Mouse (Mus musculus): ENCODE data around the gene Bcl2l10. TPM values are rescaled to one million over a fixed set of nuclear protein-coding genes. Genes with fewer than 3 reads are reported as not detected.
A peak's percentile ranks its signal among the peaks of the same experiment; 100 is the strongest.

The Bcl2l10 gene
- polyA plus RNA-seq, 1 experiment from 2014 or later, result not detected

DNA sequence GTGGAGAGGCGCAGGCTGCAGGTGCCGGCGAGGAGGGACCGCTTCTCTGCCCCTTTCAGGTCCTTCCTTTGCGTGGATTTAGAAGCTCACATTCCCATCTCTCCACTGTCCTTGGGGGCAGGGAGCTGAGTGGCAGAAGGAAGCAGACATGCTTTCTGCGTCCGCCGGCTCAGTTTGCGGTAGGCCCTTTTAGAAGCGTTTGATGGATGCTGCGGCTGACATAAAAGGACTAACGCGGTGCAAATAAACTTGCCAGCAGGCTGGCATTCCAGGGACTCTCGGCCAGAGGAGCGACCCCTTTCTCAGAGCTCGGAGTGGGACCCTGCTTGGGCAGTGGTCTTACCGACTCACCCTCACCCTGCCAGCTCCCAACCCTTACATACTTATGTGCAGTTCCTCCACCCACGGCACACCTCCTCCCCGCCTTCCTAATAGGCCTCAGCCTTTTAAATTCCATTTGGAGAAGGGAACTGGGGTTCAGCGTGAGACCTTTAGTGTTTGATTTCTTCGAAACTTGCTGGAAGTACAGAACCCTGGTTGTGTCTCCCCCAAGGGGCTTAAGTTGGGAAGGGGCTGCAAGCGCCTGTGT lies 32.9 kb upstream of the Bcl2l10 start:
- peaks cover 19% of the 10 kb centered on the region for H3K4me1 ChIP-seq (replicated peaks)
- peak overlapping the region; percentile 76 for H3K27ac ChIP-seq
- H3K4me2 ChIP-seq (replicated peaks), result peak overlapping the region; percentile 92
- no peaks in the 10 kb centered on the region for H3K27me3 ChIP-seq (replicated peaks)
- no peaks in the 10 kb centered on the region for H3K36me3 ChIP-seq
- H3K4me3 ChIP-seq (replicated peaks), result peak overlapping the region; percentile 75
- peak overlapping the region; percentile 67 for H3K9ac ChIP-seq
- 4% methylated on average over 22 of the region's 22 CpGs for WGBS
- H3K9me3 ChIP-seq, result no peaks in the 10 kb centered on the region
- no peak for ATAC-seq

DNA sequence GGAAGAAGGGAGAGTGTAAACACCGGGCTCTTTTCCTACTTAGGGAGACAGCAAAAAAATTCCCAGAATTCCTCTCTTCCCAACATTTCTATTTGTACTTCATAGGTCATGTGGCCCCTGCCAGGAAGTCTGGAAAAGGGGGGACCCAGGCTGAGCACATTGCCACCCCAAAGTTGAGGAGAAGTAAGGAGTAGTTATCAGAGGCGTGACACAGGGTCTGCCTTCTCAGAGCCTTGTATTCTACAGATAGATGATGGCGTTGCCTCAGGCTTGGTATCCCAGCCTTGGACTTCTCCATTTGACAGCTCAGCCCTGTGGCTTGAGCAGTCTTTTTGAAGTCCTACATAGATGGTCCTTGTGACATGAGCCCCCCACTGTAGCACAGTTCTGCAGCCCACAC lies 32.3 kb upstream of the Bcl2l10 start:
- WGBS, result 71% methylated on average over 3 of the region's 3 CpGs
- H3K9ac ChIP-seq, result no peak overlapping the region

DNA sequence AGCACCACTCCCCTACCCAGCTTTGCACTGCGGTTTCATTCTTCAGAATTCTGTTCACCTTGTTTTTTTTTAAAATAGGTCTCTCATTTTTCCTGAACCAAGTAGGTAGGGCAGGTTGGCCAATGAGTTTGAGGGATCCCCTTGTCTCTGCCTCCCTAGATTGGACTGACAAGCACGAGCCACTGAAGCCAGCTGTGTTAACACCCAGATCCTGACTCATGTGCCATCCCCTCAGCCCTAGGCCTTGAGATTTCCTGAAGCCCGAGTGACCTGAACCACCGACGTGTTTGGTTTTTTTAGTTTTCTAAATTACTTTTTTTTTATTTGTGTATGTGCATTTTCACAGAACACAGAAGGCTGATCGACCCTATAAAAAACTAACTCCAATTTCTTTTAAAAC lies 30.8 kb upstream of the Bcl2l10 start:
- Histone ChIP-seq H3K4me3 (replicated peaks) (no peak overlapping the region), H3K9ac (no peak overlapping the region), H3K36me3 (no peaks in the 10 kb centered on the region), H3K4me2 (replicated peaks) (no peak overlapping the region), H3K27ac (no peak overlapping the region), H3K9me3 (no peaks in the 10 kb centered on the region), H3K27me3 (replicated peaks) (no peaks in the 10 kb centered on the region), H3K4me1 (replicated peaks) (peaks cover 22% of the 10 kb centered on the region)
- WGBS, result 90% methylated on average over 6 of the region's 6 CpGs
- no peak for ATAC-seq

More for the DNA sequence above, 32.3 kb upstream of the Bcl2l10 start:
- H3K4me1 ChIP-seq (replicated peaks), result peaks cover 19% of the 10 kb centered on the region
- no peaks in the 10 kb centered on the region for H3K36me3 ChIP-seq
- no peaks in the 10 kb centered on the region for H3K9me3 ChIP-seq
- H3K27me3 ChIP-seq (replicated peaks), result no peaks in the 10 kb centered on the region
- peak overlapping the region; percentile 75; the same call in 1 of the 2 replicates for H3K4me3 ChIP-seq (replicated peaks)
- H3K27ac ChIP-seq, result no peak overlapping the region
- H3K4me2 ChIP-seq (replicated peaks), result peak overlapping the region; percentile 92
- ATAC-seq, result no peak

DNA sequence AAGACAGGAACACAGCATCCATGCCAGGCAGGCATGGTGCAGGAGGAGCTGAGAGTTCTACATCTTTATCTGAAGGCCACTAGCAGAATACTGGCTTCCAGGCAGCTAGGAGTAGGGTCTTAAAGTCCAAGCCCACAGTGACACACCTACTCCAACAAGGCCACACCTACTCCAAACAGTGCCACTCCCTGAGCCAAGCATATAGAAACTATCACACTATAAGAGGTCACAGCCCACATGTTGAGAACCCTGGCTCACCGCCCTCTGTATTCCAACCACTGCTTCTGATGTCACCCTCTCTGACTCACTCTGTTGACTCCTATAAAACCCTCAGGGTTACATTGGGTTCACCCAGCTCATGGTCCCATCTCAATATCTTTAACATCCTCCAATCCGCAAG lies 29.4 kb upstream of the Bcl2l10 start:
- Histone ChIP-seq H3K9me3 (no peaks in the 10 kb centered on the region), H3K4me3 (replicated peaks) (no peak overlapping the region), H3K4me2 (replicated peaks) (no peak overlapping the region), H3K27me3 (replicated peaks) (no peaks in the 10 kb centered on the region), H3K27ac (no peak overlapping the region), H3K9ac (no peak overlapping the region), H3K4me1 (replicated peaks) (peaks cover 22% of the 10 kb centered on the region), H3K36me3 (no peaks in the 10 kb centered on the region)
- WGBS, result 79% methylated on average over 2 of the region's 2 CpGs
- peak; percentile 52 for ATAC-seq

DNA sequence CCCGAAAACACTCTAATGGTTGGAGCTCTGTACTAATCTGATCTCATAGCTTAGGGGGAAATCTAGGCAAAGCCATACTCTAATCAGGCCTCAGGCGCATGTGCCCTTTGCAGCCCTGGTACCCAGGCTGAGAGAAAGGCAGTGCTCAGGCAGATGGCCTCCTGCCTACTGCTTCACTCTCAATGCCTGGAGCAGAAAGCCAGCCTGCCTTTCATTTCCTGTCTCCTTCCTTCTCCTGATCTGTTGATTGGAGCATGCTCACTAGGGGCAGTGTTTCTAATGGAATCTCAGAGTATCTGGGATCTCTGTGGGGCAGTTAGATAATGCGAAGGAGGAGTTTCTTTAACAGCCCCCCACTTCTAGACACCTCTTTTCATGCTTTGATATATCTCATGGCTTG lies 28.2 kb upstream of the Bcl2l10 start:
- Histone ChIP-seq H3K9ac (no peak overlapping the region), H3K36me3 (no peaks in the 10 kb centered on the region), H3K27ac (no peak overlapping the region), H3K27me3 (replicated peaks) (no peaks in the 10 kb centered on the region), H3K9me3 (no peaks in the 10 kb centered on the region), H3K4me2 (replicated peaks) (no peak overlapping the region), H3K4me1 (replicated peaks) (peaks cover 18% of the 10 kb centered on the region), H3K4me3 (replicated peaks) (no peak overlapping the region)
- 67% methylated on average over 3 of the region's 3 CpGs for WGBS
- no peak for ATAC-seq

DNA sequence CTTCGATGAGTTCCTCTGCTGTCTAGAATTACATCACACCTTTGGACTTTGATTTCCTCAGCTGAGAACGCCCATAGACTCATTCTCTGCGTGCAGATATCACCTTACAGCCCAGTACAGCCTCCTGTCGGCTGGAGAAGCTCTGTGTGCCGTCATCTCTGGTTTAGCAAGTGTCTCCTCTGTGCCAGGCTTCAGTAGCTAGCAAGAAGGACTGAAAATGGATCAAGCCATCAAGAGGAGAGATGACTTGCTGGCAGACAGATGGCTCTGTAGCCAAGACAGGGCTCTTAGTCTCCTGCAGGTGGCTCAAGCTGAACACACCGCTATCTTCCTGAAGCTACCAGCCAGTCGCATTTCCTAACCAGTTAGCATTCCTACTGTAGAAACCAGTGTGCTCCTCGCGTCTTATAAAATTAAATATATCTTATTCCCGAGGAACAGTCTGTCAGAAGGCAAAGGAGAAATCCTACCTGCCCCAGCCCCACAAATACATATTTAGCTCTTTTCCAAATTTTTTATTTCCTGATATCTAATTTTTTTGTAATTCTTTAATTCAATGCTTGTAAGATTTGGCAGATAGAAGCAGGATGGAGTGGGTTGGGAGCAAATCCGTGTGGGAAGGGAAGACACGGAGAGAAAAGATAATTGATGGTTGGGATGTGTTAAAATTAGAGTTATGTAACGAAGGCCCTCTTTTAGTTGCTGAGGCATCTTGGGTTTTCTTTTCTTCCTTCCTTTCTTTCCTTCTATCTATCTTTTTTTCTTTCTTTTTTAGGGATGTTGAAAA lies 25.3 kb upstream of the Bcl2l10 start:
- ATAC-seq, result peak; percentile 89
- no peaks in the 10 kb centered on the region for H3K9me3 ChIP-seq
- no peak overlapping the region for H3K27ac ChIP-seq
- no peaks in the 10 kb centered on the region for H3K27me3 ChIP-seq (replicated peaks)
- WGBS, result 68% methylated on average over 13 of the region's 13 CpGs
- no peaks in the 10 kb centered on the region for H3K36me3 ChIP-seq
- peaks cover 7% of the 10 kb centered on the region for H3K4me1 ChIP-seq (replicated peaks)
- no peak overlapping the region for H3K9ac ChIP-seq
- no peak overlapping the region for H3K4me2 ChIP-seq (replicated peaks)
- no peak overlapping the region for H3K4me3 ChIP-seq (replicated peaks)

DNA sequence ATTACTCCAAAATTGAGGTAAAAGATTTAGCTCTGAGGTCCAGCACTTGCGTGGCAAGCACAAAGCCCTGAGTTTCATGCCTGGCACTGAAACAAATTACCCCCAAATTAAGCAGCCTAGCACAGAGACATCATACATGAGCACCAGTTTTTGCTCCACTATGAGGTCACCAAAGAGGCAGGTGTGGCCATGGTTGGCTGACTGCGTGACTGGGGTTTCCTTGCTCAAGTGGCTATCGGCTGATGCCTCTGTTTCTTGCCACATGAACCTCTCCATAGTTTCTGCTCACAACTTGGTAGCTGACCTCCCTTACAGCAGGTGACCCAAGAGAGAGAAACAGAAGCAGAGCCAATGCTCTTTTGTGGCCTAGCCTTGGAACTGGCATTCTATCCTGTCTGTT lies 19.5 kb upstream of the Bcl2l10 start:
- H3K27ac ChIP-seq, result no peak overlapping the region
- no peaks in the 10 kb centered on the region for H3K4me1 ChIP-seq (replicated peaks)
- H3K4me2 ChIP-seq (replicated peaks), result no peak overlapping the region
- peaks cover 3% of the 10 kb centered on the region; the same call in 1 of the 2 replicates for H3K36me3 ChIP-seq
- no peak overlapping the region for H3K9ac ChIP-seq
- no peaks in the 10 kb centered on the region for H3K27me3 ChIP-seq (replicated peaks)
- WGBS, result 94% methylated on average over 3 of the region's 3 CpGs
- ATAC-seq, result no peak
- H3K9me3 ChIP-seq, result no peaks in the 10 kb centered on the region
- no peak overlapping the region for H3K4me3 ChIP-seq (replicated peaks)

DNA sequence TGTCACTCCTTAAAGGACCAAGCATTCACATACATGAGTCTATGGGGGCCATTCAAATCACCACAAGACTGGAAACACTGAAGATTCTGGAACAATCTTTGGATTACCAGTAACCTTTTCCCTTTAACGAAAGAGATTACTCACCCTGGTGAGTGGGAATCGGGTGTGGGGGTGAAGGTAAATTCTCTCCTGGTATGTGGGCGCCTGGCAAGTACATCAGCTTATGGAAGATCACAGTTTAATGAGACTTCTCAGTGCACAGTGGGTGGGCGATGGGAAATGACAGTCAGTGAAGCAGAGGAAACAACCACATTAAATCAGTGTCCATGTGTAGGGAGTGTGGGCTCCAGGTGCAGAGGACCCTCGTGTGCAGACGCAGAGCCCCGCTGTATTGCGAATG lies 16.7 kb upstream of the Bcl2l10 start:
- 91% methylated on average over 8 of the region's 8 CpGs for WGBS

DNA sequence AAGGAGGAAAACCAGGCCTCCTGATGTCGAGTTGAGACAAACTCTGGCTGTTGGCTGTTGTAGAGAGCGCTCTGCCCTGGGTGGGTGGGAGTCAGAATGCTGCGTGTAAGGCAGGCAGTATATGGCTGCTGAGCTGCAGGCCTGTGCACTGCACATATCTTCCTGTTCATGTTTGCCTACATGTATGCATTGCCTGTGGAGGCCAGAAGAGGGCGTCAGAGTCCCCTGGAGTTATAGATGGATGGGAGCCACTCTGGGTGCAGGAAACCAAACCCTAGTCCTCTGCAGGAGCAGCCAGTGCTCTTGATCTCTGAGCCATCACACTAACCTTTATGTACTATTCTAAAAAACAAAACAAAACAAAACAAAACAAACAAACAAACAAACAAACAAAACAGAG lies 13.1 kb upstream of the Bcl2l10 start:
- 68% methylated on average over 4 of the region's 4 CpGs for WGBS
- no peak overlapping the region for H3K27ac ChIP-seq
- H3K4me1 ChIP-seq (replicated peaks), result no peaks in the 10 kb centered on the region
- no peak overlapping the region for H3K4me2 ChIP-seq (replicated peaks)
- H3K9me3 ChIP-seq, result no peaks in the 10 kb centered on the region
- H3K4me3 ChIP-seq (replicated peaks), result no peak overlapping the region
- H3K36me3 ChIP-seq, result no peaks in the 10 kb centered on the region
- ATAC-seq, result no peak
- H3K9ac ChIP-seq, result no peak overlapping the region
- H3K27me3 ChIP-seq (replicated peaks), result no peaks in the 10 kb centered on the region

More for the DNA sequence above, 16.7 kb upstream of the Bcl2l10 start:
- Histone ChIP-seq H3K27ac (no peak overlapping the region), H3K4me3 (replicated peaks) (no peak overlapping the region), H3K9ac (no peak overlapping the region), H3K36me3 (peaks cover 3% of the 10 kb centered on the region; the same call in 1 of the 2 replicates), H3K4me1 (replicated peaks) (no peaks in the 10 kb centered on the region), H3K9me3 (no peaks in the 10 kb centered on the region), H3K4me2 (replicated peaks) (no peak overlapping the region), H3K27me3 (replicated peaks) (no peaks in the 10 kb centered on the region)
- ATAC-seq, result no peak

DNA sequence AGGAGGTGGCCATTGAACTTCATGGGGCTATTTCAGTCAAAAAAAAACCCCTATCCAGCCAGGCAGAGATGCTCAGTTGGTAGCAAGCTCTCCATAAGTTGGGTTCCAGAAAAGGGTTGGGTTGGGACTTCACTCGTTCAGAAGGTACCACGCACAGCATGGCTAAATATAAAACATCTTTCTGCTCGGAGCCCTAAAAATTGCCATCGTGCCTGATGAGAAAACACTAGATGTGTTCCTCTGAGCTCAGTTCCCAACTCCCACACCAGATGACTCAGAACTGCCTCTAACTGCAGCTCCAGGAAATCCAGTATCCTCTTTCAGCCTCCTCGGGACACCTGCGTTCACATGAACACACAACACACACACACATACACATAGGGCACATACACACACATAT lies 9.5 kb upstream of the Bcl2l10 start:
- Histone ChIP-seq H3K36me3 (no peaks in the 10 kb centered on the region), H3K4me3 (replicated peaks) (no peak overlapping the region), H3K9ac (no peak overlapping the region), H3K9me3 (no peaks in the 10 kb centered on the region), H3K27ac (no peak overlapping the region), H3K4me2 (replicated peaks) (no peak overlapping the region), H3K27me3 (replicated peaks) (no peaks in the 10 kb centered on the region), H3K4me1 (replicated peaks) (no peaks in the 10 kb centered on the region)
- ATAC-seq, result no peak
- 93% methylated on average over 6 of the region's 6 CpGs for WGBS

DNA sequence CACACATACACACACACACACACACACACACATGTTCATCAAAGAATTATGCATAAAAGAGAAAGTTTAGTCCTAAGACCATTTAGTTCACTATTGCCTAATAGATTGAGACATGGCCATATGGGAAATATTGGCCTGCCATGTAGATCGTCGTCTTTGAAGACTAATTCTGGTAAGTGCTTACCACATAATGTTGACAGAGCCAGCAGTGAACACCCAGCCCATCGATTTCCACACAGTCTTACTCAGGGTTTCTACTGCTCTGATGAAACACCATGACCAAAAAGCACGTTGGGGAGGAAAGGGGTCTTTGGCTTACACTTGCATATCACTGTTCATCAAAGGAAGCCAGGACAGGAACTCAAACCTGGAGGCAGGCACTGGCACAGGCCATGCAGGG lies 5.1 kb upstream of the Bcl2l10 start:
- Histone ChIP-seq H3K9me3 (no peaks in the 10 kb centered on the region), H3K27me3 (replicated peaks) (no peaks in the 10 kb centered on the region), H3K4me1 (replicated peaks) (no peaks in the 10 kb centered on the region), H3K4me2 (replicated peaks) (no peak overlapping the region), H3K36me3 (no peaks in the 10 kb centered on the region), H3K9ac (no peak overlapping the region), H3K4me3 (replicated peaks) (no peak overlapping the region), H3K27ac (no peak overlapping the region)
- 92% methylated on average over 4 of the region's 4 CpGs for WGBS
- no peak for ATAC-seq

DNA sequence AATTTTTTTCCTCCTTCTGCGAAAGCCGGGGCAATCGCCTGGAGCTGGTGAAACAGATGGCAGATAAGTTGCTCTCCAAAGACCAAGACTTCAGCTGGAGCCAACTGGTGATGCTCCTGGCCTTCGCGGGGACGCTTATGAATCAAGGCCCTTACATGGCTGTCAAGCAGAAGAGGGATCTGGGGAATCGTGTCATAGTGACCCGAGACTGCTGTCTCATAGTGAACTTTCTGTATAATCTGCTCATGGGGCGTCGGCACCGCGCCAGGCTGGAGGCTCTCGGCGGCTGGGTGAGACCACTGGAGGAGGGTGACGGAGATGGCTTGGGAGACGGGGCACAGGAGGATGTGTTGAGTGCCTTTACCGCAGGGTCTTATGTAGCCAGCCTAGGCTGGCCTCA lies 508 bp downstream of the Bcl2l10 start:
- Histone ChIP-seq H3K4me3 (replicated peaks) (no peak overlapping the region), H3K9ac (no peak overlapping the region), H3K4me1 (replicated peaks) (no peaks in the 10 kb centered on the region), H3K36me3 (no peaks in the 10 kb centered on the region), H3K4me2 (replicated peaks) (no peak overlapping the region), H3K9me3 (no peaks in the 10 kb centered on the region), H3K27ac (no peak overlapping the region), H3K27me3 (replicated peaks) (no peaks in the 10 kb centered on the region)
- WGBS, result 93% methylated on average over 17 of the region's 17 CpGs
- no peak for ATAC-seq

DNA sequence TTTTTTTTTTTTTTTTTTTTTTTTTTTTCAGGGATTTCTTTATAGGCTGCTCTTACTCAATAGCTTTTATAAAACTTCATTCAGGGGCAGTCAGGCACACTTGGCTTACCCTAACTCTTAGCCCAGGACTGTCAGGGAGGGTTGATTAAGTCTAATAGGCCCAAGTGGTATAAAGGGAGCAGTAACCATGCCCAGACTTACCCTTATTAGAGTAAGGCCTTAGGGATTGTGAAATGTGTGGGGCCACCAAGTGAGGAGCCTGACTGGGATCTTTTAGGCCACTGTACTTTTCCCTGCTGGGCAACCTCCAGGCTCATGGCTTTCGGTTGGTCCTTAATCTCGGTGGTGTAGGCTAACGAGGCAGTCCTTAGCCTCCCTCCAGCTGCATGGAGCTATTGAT lies 1.1 kb downstream of the Bcl2l10 start:
- no peak for ATAC-seq

More for the DNA sequence above, 1.1 kb downstream of the Bcl2l10 start:
- no peak overlapping the region for H3K9ac ChIP-seq
- no peaks in the 10 kb centered on the region for H3K4me1 ChIP-seq (replicated peaks)
- no peaks in the 10 kb centered on the region for H3K27me3 ChIP-seq (replicated peaks)
- H3K4me2 ChIP-seq (replicated peaks), result no peak overlapping the region
- no peaks in the 10 kb centered on the region for H3K9me3 ChIP-seq
- no peak overlapping the region for H3K4me3 ChIP-seq (replicated peaks)
- no peaks in the 10 kb centered on the region for H3K36me3 ChIP-seq
- 84% methylated on average over 3 of the region's 3 CpGs for WGBS
- H3K27ac ChIP-seq, result no peak overlapping the region
